Mouse (Mus musculus): Measurements from ENCODE around the gene Shbg. TPM values are rescaled to one million over a fixed set of nuclear protein-coding genes. Genes with fewer than 3 reads are reported as not detected.

Gene Shbg
- polyA plus RNA-seq, 1 experiment from 2014 or later, result 1.5 TPM

GRCm38 (mm10) chr11:69661221-69661881, 43.6 kb upstream of the Shbg start:
- Histone ChIP-seq H3K36me3 (ENCODE audit: control insufficient read depth, insufficient read depth, low read length) (peaks cover 25% of the 10 kb centered on the region), H3K9ac (ENCODE audit: low read depth, low read length) (peak overlapping the region; percentile 81), H3K9me3 (replicated peaks; ENCODE audit: control insufficient read depth, low read length) (no peaks in the 10 kb centered on the region), H3K27me3 (ENCODE audit: control insufficient read depth, insufficient read depth, low read length) (no peaks in the 10 kb centered on the region), H3K4me3 (ENCODE audit: low read depth, low read length) (peak overlapping the region; percentile 56), H3K4me1 (ENCODE audit: control insufficient read depth, insufficient read depth, low read length) (peaks cover 24% of the 10 kb centered on the region), H3K27ac (ENCODE audit: low read depth, low read length) (peak overlapping the region; percentile 97), H3K4me2 (peak overlapping the region; percentile 76)
- 69% methylated on average over 3 of the region's 3 CpGs for WGBS (ENCODE audit: insufficient replicate concordance)
- ATAC-seq (replicated peaks; ENCODE audit: insufficient number of reproducible peaks, low FRiP score, low TSS enrichment), result no peak

- Histone ChIP-seq H3K27me3 (ENCODE audit: control insufficient read depth, insufficient read depth, low read length) (no peaks in the 10 kb centered on the region), H3K4me1 (ENCODE audit: control insufficient read depth, insufficient read depth, low read length) (peaks cover 30% of the 10 kb centered on the region), H3K9ac (ENCODE audit: low read depth, low read length) (no peak overlapping the region), H3K9me3 (replicated peaks; ENCODE audit: control insufficient read depth, low read length) (no peaks in the 10 kb centered on the region), H3K36me3 (ENCODE audit: control insufficient read depth, insufficient read depth, low read length) (peaks cover 30% of the 10 kb centered on the region), H3K4me3 (ENCODE audit: low read depth, low read length) (no peak overlapping the region), H3K27ac (ENCODE audit: low read depth, low read length) (no peak overlapping the region), H3K4me2 (no peak overlapping the region)
- no peak for ATAC-seq (replicated peaks; ENCODE audit: insufficient number of reproducible peaks, low FRiP score, low TSS enrichment)
- WGBS (ENCODE audit: insufficient replicate concordance), result 86% methylated on average over 15 of the region's 15 CpGs
These were observed 39.8 kb upstream of the Shbg start for GRCm38 (mm10) chr11:69657462-69657881.

- Histone ChIP-seq H3K9me3 (replicated peaks; ENCODE audit: control insufficient read depth, low read length) (no peaks in the 10 kb centered on the region), H3K9ac (ENCODE audit: low read depth, low read length) (0 out of 2 replicates have a peak overlapping the region, but pooled peaks have one; percentile 6), H3K4me1 (ENCODE audit: control insufficient read depth, insufficient read depth, low read length) (peaks cover 30% of the 10 kb centered on the region), H3K27me3 (ENCODE audit: control insufficient read depth, insufficient read depth, low read length) (no peaks in the 10 kb centered on the region), H3K36me3 (ENCODE audit: control insufficient read depth, insufficient read depth, low read length) (peaks cover 35% of the 10 kb centered on the region), H3K27ac (ENCODE audit: low read depth, low read length) (no peak overlapping the region), H3K4me3 (ENCODE audit: low read depth, low read length) (no peak overlapping the region), H3K4me2 (no peak overlapping the region; the same call in 1 of the 2 replicates)
- no peak for ATAC-seq (replicated peaks; ENCODE audit: insufficient number of reproducible peaks, low FRiP score, low TSS enrichment)
- 63% methylated on average over 10 of the region's 10 CpGs for WGBS (ENCODE audit: insufficient replicate concordance)
These were observed 39.1 kb upstream of the Shbg start for GRCm38 (mm10) chr11:69656617-69657461.

GRCm38 (mm10) chr11:69656065-69656455, 38.4 kb upstream of the Shbg start:
- Histone ChIP-seq H3K4me2 (no peak overlapping the region), H3K9me3 (replicated peaks; ENCODE audit: control insufficient read depth, low read length) (no peaks in the 10 kb centered on the region), H3K27ac (ENCODE audit: low read depth, low read length) (no peak overlapping the region), H3K27me3 (ENCODE audit: control insufficient read depth, insufficient read depth, low read length) (no peaks in the 10 kb centered on the region), H3K4me3 (ENCODE audit: low read depth, low read length) (no peak overlapping the region), H3K4me1 (ENCODE audit: control insufficient read depth, insufficient read depth, low read length) (peaks cover 25% of the 10 kb centered on the region), H3K9ac (ENCODE audit: low read depth, low read length) (no peak overlapping the region), H3K36me3 (ENCODE audit: control insufficient read depth, insufficient read depth, low read length) (peaks cover 42% of the 10 kb centered on the region)
- 74% methylated on average over 5 of the region's 5 CpGs for WGBS (ENCODE audit: insufficient replicate concordance)
- ATAC-seq (replicated peaks; ENCODE audit: insufficient number of reproducible peaks, low FRiP score, low TSS enrichment), result no peak

DNA sequence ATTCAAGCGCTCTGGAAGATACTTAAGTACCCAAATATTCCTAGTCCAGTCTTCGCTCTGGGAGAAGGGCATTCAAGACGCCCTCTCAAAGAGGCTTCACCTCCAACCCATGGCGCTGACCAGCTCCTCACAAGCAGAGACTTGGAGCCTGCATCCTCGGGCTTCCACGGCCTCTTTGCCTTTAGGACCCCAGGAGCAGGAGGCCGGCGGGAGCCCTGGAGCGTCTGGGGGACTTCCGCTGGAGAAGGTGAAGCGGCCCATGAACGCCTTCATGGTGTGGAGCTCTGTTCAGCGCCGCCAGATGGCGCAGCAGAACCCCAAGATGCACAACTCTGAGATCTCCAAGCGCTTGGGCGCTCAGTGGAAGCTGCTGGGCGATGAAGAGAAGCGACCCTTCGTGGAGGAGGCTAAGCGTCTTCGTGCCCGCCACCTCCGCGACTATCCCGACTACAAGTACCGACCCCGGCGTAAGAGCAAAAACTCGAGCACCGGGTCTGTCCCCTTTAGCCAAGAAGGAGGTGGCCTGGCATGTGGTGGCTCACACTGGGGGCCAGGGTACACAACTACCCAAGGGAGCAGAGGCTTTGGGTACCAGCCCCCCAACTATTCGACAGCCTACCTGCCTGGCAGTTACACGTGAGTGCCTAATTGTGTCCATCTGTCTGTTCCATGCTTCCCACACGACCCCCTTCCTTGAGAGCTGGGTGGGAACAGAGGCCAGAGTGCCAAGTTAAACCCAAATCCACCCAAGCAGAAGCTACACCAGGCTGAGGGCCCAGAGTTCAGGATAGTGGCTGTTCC, 37.8 kb upstream of the Shbg start, which contains the start of gene Sox15:
TSS of gene Sox15 (plus strand) at position 51 of the 801 bp plus-strand sequence.
- peak within 1 kb of the TSS; percentile 34 for H3K4me2 ChIP-seq
- peak within 1 kb of the TSS; percentile 41; the same call in 1 of the 2 replicates for H3K27ac ChIP-seq (ENCODE audit: low read depth, low read length)
- no peak within 1 kb of the TSS for H3K4me3 ChIP-seq (ENCODE audit: low read depth, low read length)
- no peaks in the 10 kb centered on the region for H3K27me3 ChIP-seq (ENCODE audit: control insufficient read depth, insufficient read depth, low read length)
- no peaks in the 10 kb centered on the region for H3K9me3 ChIP-seq (replicated peaks; ENCODE audit: control insufficient read depth, low read length)
- peak; percentile 67 for ATAC-seq (replicated peaks; ENCODE audit: insufficient number of reproducible peaks, low FRiP score, low TSS enrichment)
- 25% methylated on average over 34 of the region's 34 CpGs for WGBS (ENCODE audit: insufficient replicate concordance)
- H3K9ac ChIP-seq (ENCODE audit: low read depth, low read length), result peak within 1 kb of the TSS; percentile 46; the same call in 1 of the 2 replicates
- H3K36me3 ChIP-seq (ENCODE audit: control insufficient read depth, insufficient read depth, low read length), result peaks cover 48% of the 10 kb centered on the region
- H3K4me1 ChIP-seq (ENCODE audit: control insufficient read depth, insufficient read depth, low read length), result peaks cover 21% of the 10 kb centered on the region

DNA sequence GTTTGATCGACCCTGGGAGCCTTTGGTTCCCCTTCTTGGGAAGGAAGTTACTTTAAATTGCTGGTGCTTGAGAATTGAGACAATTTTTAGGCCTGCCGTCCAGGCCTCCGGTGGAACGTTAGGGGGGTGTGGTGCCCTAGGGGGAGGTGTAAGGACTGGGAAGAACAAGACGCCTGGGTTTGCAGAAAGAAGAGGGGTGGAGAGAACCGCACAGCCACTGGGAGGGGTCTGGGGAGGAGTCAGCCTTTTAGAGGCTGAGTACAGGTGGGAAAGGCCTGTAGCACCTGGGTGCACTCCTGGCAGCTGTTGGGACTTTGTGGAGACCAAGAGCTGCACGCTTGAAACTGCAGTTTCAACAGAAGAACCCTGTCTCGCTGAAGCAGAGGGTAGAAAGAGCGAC, 37.1 kb upstream of the Shbg start:
- Histone ChIP-seq H3K4me1 (ENCODE audit: control insufficient read depth, insufficient read depth, low read length) (peaks cover 21% of the 10 kb centered on the region), H3K9ac (ENCODE audit: low read depth, low read length) (no peak overlapping the region), H3K27ac (ENCODE audit: low read depth, low read length) (peak overlapping the region; percentile 41; the same call in 1 of the 2 replicates), H3K27me3 (ENCODE audit: control insufficient read depth, insufficient read depth, low read length) (no peaks in the 10 kb centered on the region), H3K4me2 (peak overlapping the region; percentile 34; the same call in 1 of the 2 replicates), H3K9me3 (replicated peaks; ENCODE audit: control insufficient read depth, low read length) (no peaks in the 10 kb centered on the region), H3K36me3 (ENCODE audit: control insufficient read depth, insufficient read depth, low read length) (peaks cover 55% of the 10 kb centered on the region), H3K4me3 (ENCODE audit: low read depth, low read length) (no peak overlapping the region)
- 41% methylated on average over 9 of the region's 9 CpGs for WGBS (ENCODE audit: insufficient replicate concordance)
- ATAC-seq (replicated peaks; ENCODE audit: insufficient number of reproducible peaks, low FRiP score, low TSS enrichment), result no peak

DNA sequence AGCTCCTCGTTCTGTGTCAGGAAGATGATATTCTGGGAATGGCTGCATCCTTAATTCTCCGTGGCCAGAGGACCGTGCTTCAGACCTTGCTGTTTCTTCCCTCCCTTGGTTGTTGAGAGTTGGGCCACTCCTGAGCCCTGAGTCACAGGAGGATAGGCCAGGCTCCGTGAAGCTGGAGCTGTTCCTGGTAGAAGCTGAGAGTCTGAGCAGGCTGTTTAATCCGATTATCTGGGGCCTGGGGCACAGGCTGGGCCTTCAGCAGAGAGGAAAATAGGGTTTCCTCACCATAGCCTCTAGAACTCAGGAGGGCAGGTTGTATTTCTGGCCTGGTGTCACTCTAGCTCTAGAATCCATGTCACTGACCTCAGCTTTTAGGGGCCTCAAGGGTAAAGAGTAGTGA, 35.7 kb upstream of the Shbg start:
- H3K4me2 ChIP-seq, result no peak overlapping the region
- H3K4me3 ChIP-seq (ENCODE audit: low read depth, low read length), result no peak overlapping the region
- peaks cover 65% of the 10 kb centered on the region for H3K36me3 ChIP-seq (ENCODE audit: control insufficient read depth, insufficient read depth, low read length)
- no peak for ATAC-seq (replicated peaks; ENCODE audit: insufficient number of reproducible peaks, low FRiP score, low TSS enrichment)
- no peak overlapping the region for H3K9ac ChIP-seq (ENCODE audit: low read depth, low read length)
- no peaks in the 10 kb centered on the region for H3K27me3 ChIP-seq (ENCODE audit: control insufficient read depth, insufficient read depth, low read length)
- H3K9me3 ChIP-seq (replicated peaks; ENCODE audit: control insufficient read depth, low read length), result no peaks in the 10 kb centered on the region
- no peak overlapping the region for H3K27ac ChIP-seq (ENCODE audit: low read depth, low read length)
- peaks cover 21% of the 10 kb centered on the region for H3K4me1 ChIP-seq (ENCODE audit: control insufficient read depth, insufficient read depth, low read length)
- WGBS (ENCODE audit: insufficient replicate concordance), result 66% methylated on average over 5 of the region's 5 CpGs

GRCm38 (mm10) chr11:69645860-69646259, 28.2 kb upstream of the Shbg start:
- H3K36me3 ChIP-seq (ENCODE audit: control insufficient read depth, insufficient read depth, low read length), result peaks cover 64% of the 10 kb centered on the region
- no peak overlapping the region for H3K4me2 ChIP-seq
- no peaks in the 10 kb centered on the region for H3K4me1 ChIP-seq (ENCODE audit: control insufficient read depth, insufficient read depth, low read length)
- H3K9ac ChIP-seq (ENCODE audit: low read depth, low read length), result no peak overlapping the region
- no peak overlapping the region for H3K27ac ChIP-seq (ENCODE audit: low read depth, low read length)
- H3K9me3 ChIP-seq (replicated peaks; ENCODE audit: control insufficient read depth, low read length), result no peaks in the 10 kb centered on the region
- 82% methylated on average over 5 of the region's 5 CpGs for WGBS (ENCODE audit: insufficient replicate concordance)
- ATAC-seq (replicated peaks; ENCODE audit: insufficient number of reproducible peaks, low FRiP score, low TSS enrichment), result no peak
- no peaks in the 10 kb centered on the region for H3K27me3 ChIP-seq (ENCODE audit: control insufficient read depth, insufficient read depth, low read length)
- no peak overlapping the region for H3K4me3 ChIP-seq (ENCODE audit: low read depth, low read length)
